Mouse (Mus musculus): ENCODE results near the gene Emc3. TPM values are rescaled to one million over a fixed set of nuclear protein-coding genes. Genes with fewer than 3 reads are reported as not detected.

The Emc3 gene
- polyA plus RNA-seq, 2 experiments from 2014 or later, result 56.2 to 68.2 TPM

Other genes with a start within 250 kb of the Emc3 start
- gene Cpne9, start 249.3 kb downstream of the Emc3 start, polyA plus RNA-seq (2017; shearing (Covaris generic)), result under 1 TPM; 0.23 to 0.28 TPM
- gene Brpf1, start 224.5 kb downstream of the Emc3 start, polyA plus RNA-seq (2017; shearing (Covaris generic)), result 10 to 100 TPM; 11.7 to 12.0 TPM
- gene Ogg1, start 204.7 kb downstream of the Emc3 start, polyA plus RNA-seq (2017; shearing (Covaris generic)), result 10 to 100 TPM; 15.9 to 26.2 TPM
- gene Camk1, start 187.7 kb downstream of the Emc3 start, polyA plus RNA-seq (2017; shearing (Covaris generic)), result 1 to 10 TPM; 2.2 to 2.9 TPM
- 10 to 100 TPM; 39.2 to 47.5 TPM for gene Tada3, start 153.8 kb downstream of the Emc3 start, polyA plus RNA-seq (2017; shearing (Covaris generic))
- gene Arpc4, start 153.5 kb downstream of the Emc3 start, polyA plus RNA-seq (2017; shearing (Covaris generic)), result 100 to 1,000 TPM; 574 to 794 TPM
- 10 to 100 TPM; 22.7 to 24.0 TPM for gene Ttll3, start 142.4 kb downstream of the Emc3 start, polyA plus RNA-seq (2017; shearing (Covaris generic))
- gene Rpusd3, start 112.3 kb downstream of the Emc3 start, polyA plus RNA-seq (2017; shearing (Covaris generic)), result 10 to 100 TPM in 1 of 2 experiments, 1 to 10 TPM in 1; 9.8 to 10.2 TPM
- not detected for gene Cidec, start 95.9 kb downstream of the Emc3 start, polyA plus RNA-seq (2017; shearing (Covaris generic))
- 10 to 100 TPM; 54.9 to 66.3 TPM for gene Jagn1, start 89.1 kb downstream of the Emc3 start, polyA plus RNA-seq (2017; shearing (Covaris generic))
- 1 to 10 TPM in 1 of 2 experiments, not detected in 1; 1.2 TPM for gene Il17re, start 73.2 kb downstream of the Emc3 start, polyA plus RNA-seq (2017; shearing (Covaris generic))
- gene Il17rc, start 60.2 kb downstream of the Emc3 start, polyA plus RNA-seq (2017; shearing (Covaris generic)), result not detected
- gene Creld1, start 48.4 kb downstream of the Emc3 start, polyA plus RNA-seq (2017; shearing (Covaris generic)), result 1 to 10 TPM; 7.3 to 8.4 TPM
- not detected for gene Prrt3, start 29.7 kb downstream of the Emc3 start, polyA plus RNA-seq (2017; shearing (Covaris generic))
- gene Fancd2, start within 50 bp of the Emc3 start, polyA plus RNA-seq (2017; shearing (Covaris generic)), result 1 to 10 TPM; 2.0 to 3.2 TPM
- gene Fancd2os, start 69.1 kb upstream of the Emc3 start, polyA plus RNA-seq (2017; shearing (Covaris generic)), result not detected
- gene Brk1, start 73.1 kb upstream of the Emc3 start, polyA plus RNA-seq (2017; shearing (Covaris generic)), result 100 to 1,000 TPM; 273 to 296 TPM
- gene Vhl, start 92.3 kb upstream of the Emc3 start, polyA plus RNA-seq (2017; shearing (Covaris generic)), result 10 to 100 TPM; 10.4 to 17.3 TPM
- 10 to 100 TPM; 27.3 to 40.1 TPM for gene Irak2, start 106.8 kb upstream of the Emc3 start, polyA plus RNA-seq (2017; shearing (Covaris generic))
- 1 to 10 TPM; 3.6 to 10.0 TPM for gene Tatdn2, start 165.4 kb upstream of the Emc3 start, polyA plus RNA-seq (2017; shearing (Covaris generic))
- gene Ghrl, start 188.2 kb upstream of the Emc3 start, polyA plus RNA-seq (2017; shearing (Covaris generic)), result not detected
- 100 to 1,000 TPM; 143 to 177 TPM for gene Sec13, start 209.1 kb upstream of the Emc3 start, polyA plus RNA-seq (2017; shearing (Covaris generic))

Data from CD4-positive, CD25-positive, alpha-beta regulatory T cell, adult 4 months (primary cell).